Mouse (Mus musculus): ENCODE measurements around the gene Atp2b2. TPM values are rescaled to one million over a fixed set of nuclear protein-coding genes. Genes with fewer than 3 reads are reported as not detected.

Atp2b2 gene
- polyA plus RNA-seq (2012; fragmentation: generic; extraction: Trizol), result not detected

GRCm38 (mm10) chr6:114042332-114042731, at the start of gene Atp2b2:
Atp2b2 (minus strand) TSS chr6:114042613.

GRCm38 (mm10) chr6:113740236-113741217, 301.9 kb downstream of the Atp2b2 start, which contains the start of gene Sec13:
Sec13 (minus strand) TSS chr6:113740743.

GRCm38 (mm10) chr6:113719878-113720277, 322.5 kb downstream of the Atp2b2 start, which contains the start of gene Ghrl:
Ghrl (minus strand) TSS chr6:113719880.

GRCm38 (mm10) chr6:113696582-113697221, 345.7 kb downstream of the Atp2b2 start, which contains the start of gene Tatdn2:
Tatdn2 (plus strand) TSS chr6:113697050.

Other genes starting within 250 kb of the Atp2b2 start
- gene Slc6a11, start 88.6 kb upstream of the Atp2b2 start, polyA plus RNA-seq (2012; fragmentation: generic; extraction: Trizol), result not detected
- gene Slc6a1, start 240.0 kb upstream of the Atp2b2 start, polyA plus RNA-seq (2012; fragmentation: generic; extraction: Trizol), result not detected

Data from C3H10T1/2 (cell line).